Mouse (Mus musculus): ENCODE results near the gene Hoxb9. TPM values are rescaled to one million over a fixed set of nuclear protein-coding genes. Genes with fewer than 3 reads are reported as not detected.

Gene Hoxb9
- total and polyA plus RNA-seq, 3 experiments, result not detected

DNA sequence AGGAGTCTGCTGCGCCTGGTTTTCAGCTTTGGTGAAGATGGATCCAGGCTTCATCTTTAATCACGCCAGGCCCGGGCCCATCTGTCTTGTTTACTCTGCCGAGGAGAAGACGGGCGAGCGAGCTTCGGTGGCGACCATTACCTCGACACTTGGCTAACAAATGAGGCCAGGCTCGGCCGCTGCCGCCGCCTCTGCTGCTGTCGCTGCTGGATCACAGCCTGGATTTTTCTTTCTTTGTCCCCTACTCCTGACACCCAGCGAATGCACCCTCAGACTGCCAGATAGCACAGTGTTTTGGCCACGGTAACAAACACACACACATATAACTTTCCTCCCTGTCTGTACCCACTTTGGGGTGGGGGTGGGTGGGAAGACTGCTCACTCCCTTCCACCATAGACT is 49.4 kb downstream of the Hoxb9 start:
- DNase-seq (ENCODE audit: extremely low read depth), result no peak
- TF ChIP-seq HCFC1 (IDR thresholded peaks at IDR 0.05; ENCODE audit: low read depth, low read length), result no peak
- no peak for TF ChIP-seq TCF12 (IDR thresholded peaks at IDR 0.05; ENCODE audit: low read depth, low read length)
- TF ChIP-seq SIN3A (IDR thresholded peaks at IDR 0.05; ENCODE audit: low read length), result no peak
- no peak for TF ChIP-seq KAT2A (IDR thresholded peaks at IDR 0.05; ENCODE audit: insufficient replicate concordance, low read length)
- no peak for TF ChIP-seq JUND (conservative IDR thresholded peaks at IDR 0.05; ENCODE audit: low read depth, low read length)
- TF ChIP-seq ZC3H11A (IDR thresholded peaks at IDR 0.05; ENCODE audit: low read depth, low read length), result no peak
- TF ChIP-seq BHLHE40 (IDR thresholded peaks at IDR 0.05; ENCODE audit: low read depth, low read length), result no peak
- Histone ChIP-seq H3K9me3 (replicated peaks; ENCODE audit: low read length) (no peaks in the 10 kb centered on the region), H3K36me3 (replicated peaks in 1 of 2; ENCODE audit: control insufficient read depth in 1 of 2, insufficient read depth in 1 of 2, low read length in 1 of 2) (peaks cover 0 to 11% of the 10 kb centered on the region in 2 experiments), H3K27ac (ENCODE audit: insufficient read depth, low read depth) (no peak overlapping the region), H3K9ac (ENCODE audit: insufficient read depth, low read depth) (no peak overlapping the region), H3K27me3 (replicated peaks) (peaks cover 7% of the 10 kb centered on the region), H3K79me2 (replicated peaks; ENCODE audit: control insufficient read depth, extremely low read depth, insufficient read depth, poor library complexity, severe bottlenecking) (no peaks in the 10 kb centered on the region), H3K4me3 (replicated peaks in 1 of 3; ENCODE audit: low read depth in 2 of 3, low read length in 2 of 3, poor library complexity in 1 of 3) (no peak overlapping the region), H3K4me1 (ENCODE audit: control insufficient read depth in 1 of 2, insufficient read depth in 2 of 2) (peaks cover 4 to 15% of the 10 kb centered on the region in 2 experiments; a peak in 2 of 4 replicates), H3K4me2 (ENCODE audit: insufficient read depth, low read depth, poor library complexity, severe bottlenecking) (no peak overlapping the region)
- dilution Hi-C loops (cut with MboI; ENCODE audit: extremely low pct_ligation_motif_present, extremely low pct_unique_long_range_greater_than_20kb, low sequenced_read_pairs), result no loop called here
- in situ Hi-C loops (cut with MboI; ENCODE audit: low pct_ligation_motif_present, low pct_unique_long_range_greater_than_20kb, low sequenced_read_pairs), result loop anchor here (25.0 kb wide), 1 partner anchor 217 kb away; no protein-coding TSS in a partner anchor

DNA sequence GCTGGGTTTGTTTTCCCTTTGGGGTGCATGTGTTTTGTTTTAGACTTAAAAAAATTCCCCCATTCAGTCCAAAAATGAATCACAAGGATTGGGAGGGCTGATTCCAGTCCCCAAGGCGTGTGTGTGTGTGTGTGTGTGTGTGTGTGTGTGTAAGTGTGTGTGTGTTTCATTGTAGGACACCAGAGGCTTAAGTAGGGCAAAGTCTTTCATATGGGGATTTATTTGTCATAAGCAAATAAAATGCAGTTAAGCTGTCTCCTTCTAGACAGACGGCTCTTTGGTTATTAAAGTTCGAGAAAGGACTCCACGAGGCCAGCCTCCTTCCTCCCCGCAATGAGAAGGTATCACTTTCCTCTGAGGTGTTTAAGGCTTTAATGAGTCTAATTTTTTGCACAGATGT is 50.6 kb downstream of the Hoxb9 start:
- Histone ChIP-seq H3K4me1 (ENCODE audit: control insufficient read depth in 1 of 2, insufficient read depth in 2 of 2) (peaks cover 4 to 15% of the 10 kb centered on the region in 2 experiments; a peak in 2 of 4 replicates), H3K4me2 (ENCODE audit: insufficient read depth, low read depth, poor library complexity, severe bottlenecking) (no peak overlapping the region), H3K4me3 (replicated peaks in 1 of 3; ENCODE audit: low read depth in 2 of 3, low read length in 2 of 3, poor library complexity in 1 of 3) (no peak overlapping the region), H3K79me2 (replicated peaks; ENCODE audit: control insufficient read depth, extremely low read depth, insufficient read depth, poor library complexity, severe bottlenecking) (no peaks in the 10 kb centered on the region), H3K36me3 (replicated peaks in 1 of 2; ENCODE audit: control insufficient read depth in 1 of 2, insufficient read depth in 1 of 2, low read length in 1 of 2) (peaks cover 0 to 11% of the 10 kb centered on the region in 2 experiments), H3K27ac (ENCODE audit: insufficient read depth, low read depth) (no peak overlapping the region), H3K9me3 (replicated peaks; ENCODE audit: low read length) (no peaks in the 10 kb centered on the region), H3K9ac (ENCODE audit: insufficient read depth, low read depth) (no peak overlapping the region), H3K27me3 (replicated peaks) (no peaks in the 10 kb centered on the region)
- DNase-seq (ENCODE audit: extremely low read depth), result no peak
- in situ Hi-C loops (cut with MboI; ENCODE audit: low pct_ligation_motif_present, low pct_unique_long_range_greater_than_20kb, low sequenced_read_pairs) (loop anchor here (25.0 kb wide), 1 partner anchor 215 kb away; no protein-coding TSS in a partner anchor), dilution Hi-C loops (cut with MboI; ENCODE audit: extremely low pct_ligation_motif_present, extremely low pct_unique_long_range_greater_than_20kb, low sequenced_read_pairs) (no loop called here)
- no peak for TF ChIP-seq GABPA (IDR thresholded peaks at IDR 0.05; ENCODE audit: insufficient replicate concordance, low read depth, low read length)
- no peak for TF ChIP-seq POLR2AphosphoS2 (IDR thresholded peaks at IDR 0.05; ENCODE audit: low read depth, low read length)
- TF ChIP-seq RCOR1 (conservative IDR thresholded peaks at IDR 0.05; ENCODE audit: low read depth, low read length), result no peak
- no peak for TF ChIP-seq MEF2A (IDR thresholded peaks at IDR 0.05; ENCODE audit: borderline replicate concordance, low read depth, low read length)
- no peak for TF ChIP-seq SIN3A (IDR thresholded peaks at IDR 0.05; ENCODE audit: low read length)
- TF ChIP-seq E2F4 (IDR thresholded peaks at IDR 0.05; ENCODE audit: insufficient replicate concordance, low read depth, low read length), result no peak

DNA sequence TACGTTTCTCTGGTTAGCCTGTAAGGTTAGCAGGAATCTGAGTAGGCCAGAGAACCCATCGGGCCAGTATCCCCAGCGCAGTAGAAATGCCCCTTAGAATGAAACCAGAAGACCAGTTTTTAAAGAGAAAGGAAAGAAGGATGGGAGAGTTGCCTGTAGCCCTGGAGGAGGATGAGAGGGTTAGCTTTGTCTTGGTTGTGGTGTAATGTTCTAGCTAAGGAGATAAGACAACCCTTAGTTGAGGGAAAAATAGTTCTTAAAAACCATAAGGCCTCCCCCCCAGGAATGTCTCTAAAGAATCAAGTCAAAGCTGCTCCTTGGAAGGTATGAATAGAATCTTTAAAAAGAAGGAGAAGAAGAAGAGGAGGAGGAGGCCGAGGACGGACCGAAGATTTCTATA is 51.5 kb downstream of the Hoxb9 start:
- Histone ChIP-seq H3K79me2 (replicated peaks; ENCODE audit: control insufficient read depth, extremely low read depth, insufficient read depth, poor library complexity, severe bottlenecking) (no peaks in the 10 kb centered on the region), H3K4me1 (ENCODE audit: control insufficient read depth in 1 of 2, insufficient read depth in 2 of 2) (peaks cover 3 to 11% of the 10 kb centered on the region in 2 experiments; a peak in 2 of 4 replicates), H3K27me3 (replicated peaks) (no peaks in the 10 kb centered on the region), H3K9me3 (replicated peaks; ENCODE audit: low read length) (no peaks in the 10 kb centered on the region), H3K36me3 (replicated peaks in 1 of 2; ENCODE audit: control insufficient read depth in 1 of 2, insufficient read depth in 1 of 2, low read length in 1 of 2) (peaks cover 0 to 11% of the 10 kb centered on the region in 2 experiments), H3K9ac (ENCODE audit: insufficient read depth, low read depth) (no peak overlapping the region), H3K4me3 (replicated peaks in 1 of 3; ENCODE audit: low read depth in 2 of 3, low read length in 2 of 3, poor library complexity in 1 of 3) (no peak overlapping the region), H3K27ac (ENCODE audit: insufficient read depth, low read depth) (no peak overlapping the region), H3K4me2 (ENCODE audit: insufficient read depth, low read depth, poor library complexity, severe bottlenecking) (no peak overlapping the region)
- dilution Hi-C loops (cut with MboI; ENCODE audit: extremely low pct_ligation_motif_present, extremely low pct_unique_long_range_greater_than_20kb, low sequenced_read_pairs), result no loop called here
- TF ChIP-seq RCOR1 (conservative IDR thresholded peaks at IDR 0.05; ENCODE audit: low read depth, low read length) (no peak), MAX (IDR thresholded peaks at IDR 0.05; ENCODE audit: low read length) (no peak), NRF1 (IDR thresholded peaks at IDR 0.05; ENCODE audit: low read depth, low read length) (no peak), EP300 (IDR thresholded peaks at IDR 0.05; ENCODE audit: low read length) (no peak), ELF1 (IDR thresholded peaks at IDR 0.05; ENCODE audit: low read depth, low read length) (no peak), MYC (IDR thresholded peaks at IDR 0.05; ENCODE audit: low read depth, low read length) (no peak), RAD21 (IDR thresholded peaks at IDR 0.05; ENCODE audit: low read depth, low read length) (no peak), KAT2A (IDR thresholded peaks at IDR 0.05; ENCODE audit: insufficient replicate concordance, low read length) (no peak), GABPA (IDR thresholded peaks at IDR 0.05; ENCODE audit: insufficient replicate concordance, low read depth, low read length) (no peak), POLR2AphosphoS2 (IDR thresholded peaks at IDR 0.05; ENCODE audit: low read depth, low read length) (no peak), NELFE (IDR thresholded peaks at IDR 0.05; ENCODE audit: low read depth, low read length) (no peak), BHLHE40 (IDR thresholded peaks at IDR 0.05; ENCODE audit: low read depth, low read length) (no peak), ETS1 (conservative IDR thresholded peaks at IDR 0.05; ENCODE audit: low read depth, low read length) (no peak), USF1 (IDR thresholded peaks at IDR 0.05; ENCODE audit: low read depth, low read length) (no peak), POLR2A (IDR thresholded peaks at IDR 0.05; ENCODE audit: low read depth, low read length) (no peak), TCF12 (IDR thresholded peaks at IDR 0.05; ENCODE audit: low read depth, low read length) (no peak)
- no peak for DNase-seq (ENCODE audit: extremely low read depth)
- in situ Hi-C loops (cut with MboI; ENCODE audit: low pct_ligation_motif_present, low pct_unique_long_range_greater_than_20kb, low sequenced_read_pairs), result loop anchor here (25.0 kb wide), 1 partner anchor 215 kb away; no protein-coding TSS in a partner anchor
